Mouse (Mus musculus) c-Kit-positive CD71-positive TER-119-negative erythroid progenitor cells, embryonic 14.5 days (primary cell): ENCODE measurements at regions not wholly inside any gene's neighbourhood (a gene's known extent, or its start where the extent isn't known, plus 50 kb on each side); places are given as distances from the start of the nearest gene placed in this dataset.
A peak's percentile ranks its signal among the peaks of the same experiment; 100 is the strongest.

Experiments used
- DNase-seq: peaks from one replicate; pipeline ENCODE4 v3.0.0-alpha.2; 2013; ENCODE audit warnings: low read depth

GRCm38 (mm10) chr9:101807249-101807648, 54.4 kb upstream of the 9630041A04Rik start:
- no peak for DNase-seq

DNA sequence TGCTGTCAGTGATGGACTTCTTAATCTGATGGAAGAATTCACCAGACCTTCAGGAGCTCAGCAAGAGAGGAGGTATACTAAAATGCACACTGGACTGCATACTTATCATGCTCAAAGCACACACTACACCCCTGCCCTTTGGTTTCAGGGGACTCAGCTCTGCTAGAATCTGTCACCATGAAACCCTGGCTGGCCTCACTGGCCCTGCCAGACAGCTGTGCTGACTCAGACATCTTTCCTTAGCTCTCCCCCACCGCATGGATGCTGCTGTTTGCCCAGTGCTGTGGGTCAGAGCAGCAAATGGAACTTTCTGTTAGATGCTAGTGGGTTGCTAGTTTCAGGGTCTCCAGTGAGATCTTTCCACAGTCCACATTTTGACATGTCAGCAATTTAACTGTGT, 64.9 kb upstream of the 9630041A04Rik start:
- no peak for DNase-seq

- no peak for DNase-seq
Measured at GRCm38 (mm10) chr9:101796063-101796462, 65.6 kb upstream of the 9630041A04Rik start.

- no peak for DNase-seq
Measured at GRCm38 (mm10) chr9:101795436-101795835, 66.2 kb upstream of the 9630041A04Rik start.

- DNase-seq = no peak
Measured at GRCm38 (mm10) chr9:101790936-101791335, 70.7 kb upstream of the 9630041A04Rik start.

DNA sequence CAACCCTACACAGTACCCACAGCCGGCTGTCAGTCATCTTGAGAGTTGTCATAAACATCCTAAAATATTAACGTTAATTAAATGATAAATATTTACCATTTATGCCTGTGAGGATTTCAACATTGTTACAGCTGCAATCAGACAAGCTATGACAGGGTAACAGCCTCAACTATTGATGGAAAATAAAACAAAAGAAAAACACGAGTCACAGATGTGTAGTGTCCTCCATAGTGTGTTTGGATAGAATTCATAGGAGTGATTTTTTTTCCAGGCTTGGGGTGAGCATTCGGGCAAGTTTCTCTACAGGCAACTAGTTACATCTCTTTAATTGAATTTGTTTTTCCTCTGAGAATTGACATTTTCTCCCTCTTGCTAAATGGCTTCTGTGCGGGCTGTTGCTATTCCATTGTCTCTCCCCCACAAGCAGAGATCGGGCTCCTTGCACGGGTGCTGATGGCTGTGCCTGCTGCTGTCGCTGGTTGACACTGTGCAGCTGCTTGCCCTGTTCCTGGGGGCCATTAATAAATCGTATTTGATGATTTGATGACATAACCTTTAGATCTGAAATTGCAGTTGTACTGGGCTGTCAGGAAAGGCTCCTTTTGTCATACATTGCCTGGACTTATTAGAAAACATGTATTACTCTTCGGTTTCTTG, 120.6 kb upstream of the 9630041A04Rik start:
- DNase-seq = no peak

GRCm38 (mm10) chr9:101739322-101739721, 122.3 kb upstream of the 9630041A04Rik start:
- DNase-seq = no peak

DNA sequence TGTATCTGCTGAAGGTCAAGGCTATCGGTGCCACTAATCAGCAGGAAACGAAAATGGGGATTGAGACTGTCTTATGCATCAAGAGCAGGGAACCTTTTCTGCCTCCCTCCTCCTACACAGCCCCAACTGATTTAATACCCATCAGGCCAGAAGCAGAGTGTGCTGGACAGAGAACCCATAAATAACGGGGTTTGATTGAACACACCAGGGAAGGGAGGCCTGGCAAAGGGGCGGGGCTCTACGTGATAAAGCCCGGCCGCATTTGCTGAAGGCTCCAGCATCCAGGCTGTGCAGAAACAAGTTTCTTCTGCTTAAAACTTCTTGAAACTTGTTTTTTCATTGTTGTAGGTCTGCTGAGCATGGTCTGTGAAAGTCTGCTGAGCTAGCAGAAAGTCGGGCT, 127.4 kb upstream of the 9630041A04Rik start:
- DNase-seq = no peak

DNA sequence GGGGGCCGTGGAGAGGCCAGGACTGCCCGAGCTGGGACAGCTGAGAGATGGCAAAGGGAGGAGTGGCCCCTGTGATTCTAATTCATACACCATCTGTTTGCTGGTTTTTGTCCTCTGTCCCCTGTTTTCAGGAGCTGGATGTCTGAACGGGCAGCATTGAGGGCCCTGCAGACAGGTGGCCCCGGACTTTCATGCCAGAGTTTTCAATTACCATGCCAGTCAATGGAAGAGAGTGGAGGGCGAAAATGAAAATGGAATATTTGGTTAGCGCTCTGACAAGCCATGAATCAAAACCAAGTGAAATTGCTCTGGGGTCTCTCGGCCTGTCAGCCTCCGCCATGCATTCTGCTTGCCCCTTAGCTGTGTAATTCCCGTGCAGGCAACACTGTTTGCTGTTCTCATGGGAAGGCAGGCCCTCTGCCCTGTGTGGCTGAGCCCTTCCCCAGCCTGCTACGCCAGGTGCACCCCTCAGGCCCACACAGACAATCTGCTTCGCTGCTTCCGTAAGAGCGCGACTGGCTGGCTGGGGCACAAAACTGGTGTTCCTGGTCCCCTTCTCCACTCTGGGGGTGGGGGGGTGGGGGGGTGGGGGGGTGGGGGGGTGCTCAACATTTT, 127.9 kb upstream of the 9630041A04Rik start:
- DNase-seq = no peak

DNA sequence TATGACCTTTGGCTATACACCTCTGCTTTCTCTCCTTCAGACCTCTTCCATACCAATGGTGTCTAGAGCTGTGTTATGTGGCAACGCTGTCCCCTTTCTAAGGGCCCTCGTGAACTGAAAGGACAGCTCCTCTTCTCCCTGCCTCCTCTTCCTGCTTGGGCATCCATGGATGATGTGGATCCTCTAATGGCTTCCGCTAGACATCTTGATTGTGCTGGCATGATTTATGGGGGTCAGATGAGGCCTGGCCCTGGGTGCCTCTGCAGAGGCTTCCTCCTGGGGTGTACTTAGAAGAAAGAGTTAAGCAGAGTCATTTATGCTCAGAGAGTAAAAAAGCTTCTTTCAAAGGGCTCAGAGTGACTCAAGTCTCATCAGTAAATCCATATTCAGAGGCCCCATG, 131.5 kb upstream of the 9630041A04Rik start:
- no peak for DNase-seq

GRCm38 (mm10) chr9:101717911-101718310, 143.7 kb upstream of the 9630041A04Rik start:
- no peak for DNase-seq

GRCm38 (mm10) chr9:101716326-101716725, 145.3 kb upstream of the 9630041A04Rik start:
- no peak for DNase-seq

GRCm38 (mm10) chr9:101714805-101715204, 146.8 kb upstream of the 9630041A04Rik start:
- no peak for DNase-seq

GRCm38 (mm10) chr9:101710611-101711071, 151.0 kb upstream of the 9630041A04Rik start:
- no peak for DNase-seq

DNA sequence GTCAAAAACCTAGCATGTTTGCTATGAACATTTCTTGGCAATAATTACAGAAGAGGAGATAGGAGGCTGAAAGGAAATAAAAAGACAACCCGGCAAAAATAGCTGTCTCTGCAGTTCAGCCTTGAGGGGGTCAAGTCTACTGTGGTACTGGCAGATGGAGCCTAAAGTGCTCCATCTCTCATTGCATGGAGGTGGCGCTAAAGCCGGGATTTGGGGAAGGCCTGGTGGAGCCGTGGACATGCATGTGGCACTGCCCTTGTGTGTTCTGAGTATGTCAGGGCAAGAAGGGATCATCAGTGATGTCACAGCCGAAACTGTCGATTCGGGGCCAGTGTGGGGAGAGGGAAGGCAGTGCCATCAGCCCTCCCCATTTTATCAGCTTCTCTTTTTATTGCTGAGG, 161.3 kb upstream of the 9630041A04Rik start:
- no peak for DNase-seq

GRCm38 (mm10) chr9:101694054-101694453, 167.6 kb upstream of the 9630041A04Rik start:
- no peak for DNase-seq

GRCm38 (mm10) chr9:101691336-101691735, 170.3 kb upstream of the 9630041A04Rik start:
- no peak for DNase-seq

- DNase-seq = no peak
Measured at GRCm38 (mm10) chr9:101690916-101691315, 170.7 kb upstream of the 9630041A04Rik start.

DNA sequence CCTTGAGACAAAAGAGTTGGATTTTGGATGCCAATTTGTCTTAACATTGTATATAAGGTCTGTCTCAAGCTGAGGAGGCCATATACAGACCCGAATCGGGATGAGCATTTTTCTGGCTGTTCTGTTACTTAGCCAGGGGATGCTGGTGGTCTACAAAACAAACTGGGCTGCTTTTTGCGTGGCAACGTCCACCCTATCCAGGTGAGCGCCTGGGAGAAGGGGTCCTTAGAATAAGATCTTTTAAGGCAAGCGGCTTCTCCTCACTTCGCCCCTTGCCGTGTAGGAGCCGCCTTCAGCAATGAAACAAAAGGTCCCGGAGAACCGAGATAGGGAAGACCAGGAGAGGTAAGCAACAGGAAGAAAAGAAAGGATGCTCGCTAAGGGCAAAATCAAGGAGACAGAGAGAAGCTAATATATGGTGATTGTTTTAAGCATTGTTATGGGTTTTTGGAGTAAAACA, 171.2 kb upstream of the 9630041A04Rik start:
- DNase-seq = no peak

GRCm38 (mm10) chr9:101689532-101690401, 171.9 kb upstream of the 9630041A04Rik start:
- DNase-seq = peak; percentile 9

- no peak for DNase-seq
Measured at GRCm38 (mm10) chr9:101687226-101687625, 174.4 kb upstream of the 9630041A04Rik start.

- DNase-seq = no peak
Measured at GRCm38 (mm10) chr9:101677563-101677962, 184.1 kb upstream of the 9630041A04Rik start.

DNA sequence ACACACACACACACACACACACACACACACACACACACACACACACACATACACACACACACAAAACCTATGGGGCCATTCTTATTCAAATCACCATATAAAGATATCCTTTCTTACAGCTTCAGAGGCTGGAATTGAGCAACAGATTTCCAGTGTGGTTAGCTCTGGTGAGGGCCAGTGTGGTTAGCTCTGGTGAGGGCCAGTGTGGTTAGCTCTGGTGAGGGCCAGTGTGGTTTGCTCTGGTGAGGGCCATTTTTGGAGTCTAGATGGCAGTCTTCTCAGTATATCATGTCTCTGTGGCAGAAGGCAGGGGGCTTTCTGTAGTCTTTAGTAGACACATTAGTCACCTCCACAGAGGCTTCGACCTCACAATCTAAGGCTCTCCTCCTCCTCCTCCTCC, 191.5 kb upstream of the 9630041A04Rik start:
- DNase-seq = no peak
